Mouse (Mus musculus) neural tube, embryonic 10.5 days (tissue): ENCODE data around the gene Srsf9.

Experiments
- DNase-seq: peaks from one replicate; pipeline ENCODE4 v3.0.0-alpha.2; 2017; ENCODE audit warnings: low spot score; ENCODE audit errors: extremely low spot score

Gene Srsf9

GRCm38 (mm10) chr5:115319004-115319940 is 7.7 kb upstream of the Srsf9 start:
- peak; percentile 79 for DNase-seq

GRCm38 (mm10) chr5:115326256-115326831 is 633 bp upstream of the Srsf9 start:
- DNase-seq: no peak

- peak; percentile 63 for DNase-seq
Observed at GRCm38 (mm10) chr5:115327610-115328548, 902 bp downstream of the Srsf9 start.

GRCm38 (mm10) chr5:115330955-115331354 is 4.0 kb downstream of the Srsf9 start:
- DNase-seq: no peak

- no peak for DNase-seq
Observed at GRCm38 (mm10) chr5:115333626-115334025, 6.6 kb downstream of the Srsf9 start.

GRCm38 (mm10) chr5:115340007-115340406 is 13.0 kb downstream of the Srsf9 start:
- no peak for DNase-seq

- peak; percentile 93 for DNase-seq
Observed at GRCm38 (mm10) chr5:115340577-115341313, 13.8 kb downstream of the Srsf9 start, which contains the start of the genes Gatc and Triap1. Gene Gatc, minus strand, starts transcription at chr5:115341178. Gene Triap1, plus strand, starts transcription at chr5:115341225.

- DNase-seq: no peak
Observed at GRCm38 (mm10) chr5:115341314-115342165, 14.6 kb downstream of the Srsf9 start.

GRCm38 (mm10) chr5:115347564-115347963 is 20.6 kb downstream of the Srsf9 start:
- DNase-seq: peak; percentile 70

GRCm38 (mm10) chr5:115348546-115349224 is 21.7 kb downstream of the Srsf9 start, which contains the start of gene Cox6a1:
Gene Cox6a1, minus strand, starts transcription at chr5:115348981.
- DNase-seq: peak; percentile 100

GRCm38 (mm10) chr5:115349225-115349555 is 22.2 kb downstream of the Srsf9 start:
- DNase-seq: no peak

GRCm38 (mm10) chr5:115351348-115351747 is 24.4 kb downstream of the Srsf9 start:
- no peak for DNase-seq

- DNase-seq: no peak
Observed at GRCm38 (mm10) chr5:115355070-115355469, 28.1 kb downstream of the Srsf9 start.

- DNase-seq: peak; percentile 94
Observed at GRCm38 (mm10) chr5:115358872-115359271, 31.9 kb downstream of the Srsf9 start.

GRCm38 (mm10) chr5:115359438-115359837 is 32.5 kb downstream of the Srsf9 start:
- no peak for DNase-seq

GRCm38 (mm10) chr5:115359851-115360372 is 32.9 kb downstream of the Srsf9 start:
- DNase-seq: no peak

GRCm38 (mm10) chr5:115362216-115362615 is 35.2 kb downstream of the Srsf9 start:
- DNase-seq: no peak

GRCm38 (mm10) chr5:115362819-115363714 is 36.1 kb downstream of the Srsf9 start:
- peak; percentile 48 for DNase-seq
